Mouse (Mus musculus): ENCODE measurements around the gene Pilra. TPM values are rescaled to one million over a fixed set of nuclear protein-coding genes. Genes with fewer than 3 reads are reported as not detected.
"Not testable (repeated sequence)": the region's sequence is repeated elsewhere in the genome, so short reads cannot be mapped to it uniquely, and the experiment has no call there.

Gene Pilra
- 12.5 and 12.6 TPM in 2 replicates for polyA plus RNA-seq (2015; fragmentation: Nextera tagmentation; extraction: Ambion mirVana)

- not testable (repeated sequence) for H3K27ac ChIP-seq (ENCODE audit: low read length); DNase-seq (ENCODE audit: low spot score); H3K9ac ChIP-seq (replicated peaks; ENCODE audit: low read depth); H3K4me1 ChIP-seq (ENCODE audit: insufficient read depth, low read depth, low read length); H3K9me3 ChIP-seq (ENCODE audit: low read length); H3K4me2 ChIP-seq (replicated peaks; ENCODE audit: low read depth, low read length); ATAC-seq; H3K36me3 ChIP-seq (ENCODE audit: insufficient read depth, low read length); H3K27me3 ChIP-seq (replicated peaks; ENCODE audit: insufficient read depth, low read length); H3K4me3 ChIP-seq (ENCODE audit: low read depth, low read length)
- WGBS, result 70% methylated on average over 1 of the region's 2 CpGs
Observed at GRCm38 (mm10) chr5:137835966-137836520, at the start of gene Pilra. TSS of gene Pilra (minus strand) at chr5:137836281.

GRCm38 (mm10) chr5:137883345-137883744 lies 47.3 kb upstream of the Pilra start:
- TF ChIP-seq EP300 (IDR thresholded peaks at IDR 0.05) (no peak), CTCF (IDR thresholded peaks at IDR 0.05) (no peak)
- Histone ChIP-seq H3K27me3 (replicated peaks; ENCODE audit: insufficient read depth, low read length) (no peaks in the 10 kb centered on the region), H3K27ac (ENCODE audit: low read length) (no peak overlapping the region), H3K4me2 (replicated peaks; ENCODE audit: low read depth, low read length) (no peak overlapping the region), H3K9ac (replicated peaks; ENCODE audit: low read depth) (no peak overlapping the region), H3K4me3 (ENCODE audit: low read depth, low read length) (no peak overlapping the region), H3K4me1 (ENCODE audit: insufficient read depth, low read depth, low read length) (no peaks in the 10 kb centered on the region), H3K36me3 (ENCODE audit: insufficient read depth, low read length) (no peaks in the 10 kb centered on the region), H3K9me3 (ENCODE audit: low read length) (no peaks in the 10 kb centered on the region)
- ATAC-seq, result no peak
- 68% methylated on average over 3 of the region's 3 CpGs for WGBS
- DNase-seq (ENCODE audit: low spot score), result no peak

- Histone ChIP-seq H3K4me2 (replicated peaks; ENCODE audit: low read depth, low read length) (no peak overlapping the region), H3K4me3 (ENCODE audit: low read depth, low read length) (no peak overlapping the region), H3K36me3 (ENCODE audit: insufficient read depth, low read length) (no peaks in the 10 kb centered on the region), H3K27ac (ENCODE audit: low read length) (no peak overlapping the region), H3K9me3 (ENCODE audit: low read length) (no peaks in the 10 kb centered on the region), H3K9ac (replicated peaks; ENCODE audit: low read depth) (no peak overlapping the region), H3K4me1 (ENCODE audit: insufficient read depth, low read depth, low read length) (no peaks in the 10 kb centered on the region), H3K27me3 (replicated peaks; ENCODE audit: insufficient read depth, low read length) (no peaks in the 10 kb centered on the region)
- ATAC-seq (no peak; the same call in 1 of the 2 replicates), DNase-seq (ENCODE audit: low spot score) (peak; percentile 15)
- WGBS, result 68% methylated on average over 4 of the region's 4 CpGs
- TF ChIP-seq CTCF (IDR thresholded peaks at IDR 0.05) (no peak), EP300 (IDR thresholded peaks at IDR 0.05) (no peak)
Observed at GRCm38 (mm10) chr5:137882922-137883321, 46.8 kb upstream of the Pilra start.

GRCm38 (mm10) chr5:137877860-137878259 lies 41.8 kb upstream of the Pilra start:
- H3K9ac ChIP-seq (replicated peaks; ENCODE audit: low read depth), result no peak overlapping the region
- TF ChIP-seq CTCF (IDR thresholded peaks at IDR 0.05) (peak; percentile 74), EP300 (IDR thresholded peaks at IDR 0.05) (no peak)
- H3K36me3 ChIP-seq (ENCODE audit: insufficient read depth, low read length), result no peaks in the 10 kb centered on the region
- H3K27me3 ChIP-seq (replicated peaks; ENCODE audit: insufficient read depth, low read length), result no peaks in the 10 kb centered on the region
- ATAC-seq, result 0 out of 2 replicates have a peak, but pooled peaks have one; percentile 23
- H3K27ac ChIP-seq (ENCODE audit: low read length), result no peak overlapping the region
- H3K4me2 ChIP-seq (replicated peaks; ENCODE audit: low read depth, low read length), result no peak overlapping the region
- peak; percentile 31 for DNase-seq (ENCODE audit: low spot score)
- no peaks in the 10 kb centered on the region for H3K4me1 ChIP-seq (ENCODE audit: insufficient read depth, low read depth, low read length)
- WGBS, result 51% methylated on average over 2 of the region's 2 CpGs
- H3K4me3 ChIP-seq (ENCODE audit: low read depth, low read length), result no peak overlapping the region
- H3K9me3 ChIP-seq (ENCODE audit: low read length), result no peaks in the 10 kb centered on the region

- H3K36me3 ChIP-seq (ENCODE audit: insufficient read depth, low read length), result no peaks in the 10 kb centered on the region
- H3K4me2 ChIP-seq (replicated peaks; ENCODE audit: low read depth, low read length), result no peak overlapping the region
- no peak for TF ChIP-seq EP300 (IDR thresholded peaks at IDR 0.05)
- no peak for TF ChIP-seq CTCF (IDR thresholded peaks at IDR 0.05)
- DNase-seq (ENCODE audit: low spot score) (no peak), ATAC-seq (no peak)
- H3K9me3 ChIP-seq (ENCODE audit: low read length), result no peaks in the 10 kb centered on the region
- H3K27ac ChIP-seq (ENCODE audit: low read length), result no peak overlapping the region
- no peak overlapping the region for H3K4me3 ChIP-seq (ENCODE audit: low read depth, low read length)
- WGBS, result 76% methylated on average over 2 of the region's 2 CpGs
- H3K4me1 ChIP-seq (ENCODE audit: insufficient read depth, low read depth, low read length), result no peaks in the 10 kb centered on the region
- H3K9ac ChIP-seq (replicated peaks; ENCODE audit: low read depth), result no peak overlapping the region
- no peaks in the 10 kb centered on the region for H3K27me3 ChIP-seq (replicated peaks; ENCODE audit: insufficient read depth, low read length)
Observed at GRCm38 (mm10) chr5:137875054-137875453, 39.0 kb upstream of the Pilra start.

GRCm38 (mm10) chr5:137872381-137872702 lies 36.3 kb upstream of the Pilra start:
- 41% methylated on average over 1 of the region's 1 CpGs for WGBS

GRCm38 (mm10) chr5:137871644-137872380 lies 35.7 kb upstream of the Pilra start, which contains the start of gene Pilrb2:
TSS of gene Pilrb2 (minus strand) at chr5:137871815.
- H3K27ac ChIP-seq (ENCODE audit: low read length); H3K36me3 ChIP-seq (ENCODE audit: insufficient read depth, low read length); ATAC-seq; H3K9ac ChIP-seq (replicated peaks; ENCODE audit: low read depth); H3K9me3 ChIP-seq (ENCODE audit: low read length); DNase-seq (ENCODE audit: low spot score); H3K4me2 ChIP-seq (replicated peaks; ENCODE audit: low read depth, low read length); H3K4me1 ChIP-seq (ENCODE audit: insufficient read depth, low read depth, low read length); H3K4me3 ChIP-seq (ENCODE audit: low read depth, low read length); H3K27me3 ChIP-seq (replicated peaks; ENCODE audit: insufficient read depth, low read length): not testable (repeated sequence)
- 67% methylated on average over 2 of the region's 3 CpGs for WGBS

More at GRCm38 (mm10) chr5:137872381-137872702, 36.3 kb upstream of the Pilra start:
- H3K36me3 ChIP-seq (ENCODE audit: insufficient read depth, low read length); H3K4me3 ChIP-seq (ENCODE audit: low read depth, low read length); H3K9me3 ChIP-seq (ENCODE audit: low read length); H3K4me2 ChIP-seq (replicated peaks; ENCODE audit: low read depth, low read length); ATAC-seq; H3K4me1 ChIP-seq (ENCODE audit: insufficient read depth, low read depth, low read length); H3K27ac ChIP-seq (ENCODE audit: low read length); H3K9ac ChIP-seq (replicated peaks; ENCODE audit: low read depth); H3K27me3 ChIP-seq (replicated peaks; ENCODE audit: insufficient read depth, low read length); DNase-seq (ENCODE audit: low spot score): not testable (repeated sequence)

- H3K9me3 ChIP-seq (ENCODE audit: low read length); H3K36me3 ChIP-seq (ENCODE audit: insufficient read depth, low read length); H3K9ac ChIP-seq (replicated peaks; ENCODE audit: low read depth); H3K4me3 ChIP-seq (ENCODE audit: low read depth, low read length); H3K27ac ChIP-seq (ENCODE audit: low read length); H3K4me2 ChIP-seq (replicated peaks; ENCODE audit: low read depth, low read length); H3K27me3 ChIP-seq (replicated peaks; ENCODE audit: insufficient read depth, low read length); DNase-seq (ENCODE audit: low spot score); H3K4me1 ChIP-seq (ENCODE audit: insufficient read depth, low read depth, low read length): not testable (repeated sequence)
- 27% methylated on average over 2 of the region's 2 CpGs for WGBS
- ATAC-seq, result peak; percentile 83
Observed at GRCm38 (mm10) chr5:137868600-137868999, 32.5 kb upstream of the Pilra start.

GRCm38 (mm10) chr5:137864008-137864407 lies 27.9 kb upstream of the Pilra start:
- H3K9ac ChIP-seq (replicated peaks; ENCODE audit: low read depth); ATAC-seq; H3K4me1 ChIP-seq (ENCODE audit: insufficient read depth, low read depth, low read length); DNase-seq (ENCODE audit: low spot score); H3K4me2 ChIP-seq (replicated peaks; ENCODE audit: low read depth, low read length); H3K4me3 ChIP-seq (ENCODE audit: low read depth, low read length); H3K9me3 ChIP-seq (ENCODE audit: low read length); H3K27me3 ChIP-seq (replicated peaks; ENCODE audit: insufficient read depth, low read length); H3K27ac ChIP-seq (ENCODE audit: low read length); H3K36me3 ChIP-seq (ENCODE audit: insufficient read depth, low read length): not testable (repeated sequence)
- 86% methylated on average over 1 of the region's 1 CpGs for WGBS
